Mouse (Mus musculus): Measurements from ENCODE around the gene Smtn. TPM values are rescaled to one million over a fixed set of nuclear protein-coding genes. Genes with fewer than 3 reads are reported as not detected.

Smtn gene
- polyA plus RNA-seq, 1 experiment from 2014 or later = 103 TPM

DNA sequence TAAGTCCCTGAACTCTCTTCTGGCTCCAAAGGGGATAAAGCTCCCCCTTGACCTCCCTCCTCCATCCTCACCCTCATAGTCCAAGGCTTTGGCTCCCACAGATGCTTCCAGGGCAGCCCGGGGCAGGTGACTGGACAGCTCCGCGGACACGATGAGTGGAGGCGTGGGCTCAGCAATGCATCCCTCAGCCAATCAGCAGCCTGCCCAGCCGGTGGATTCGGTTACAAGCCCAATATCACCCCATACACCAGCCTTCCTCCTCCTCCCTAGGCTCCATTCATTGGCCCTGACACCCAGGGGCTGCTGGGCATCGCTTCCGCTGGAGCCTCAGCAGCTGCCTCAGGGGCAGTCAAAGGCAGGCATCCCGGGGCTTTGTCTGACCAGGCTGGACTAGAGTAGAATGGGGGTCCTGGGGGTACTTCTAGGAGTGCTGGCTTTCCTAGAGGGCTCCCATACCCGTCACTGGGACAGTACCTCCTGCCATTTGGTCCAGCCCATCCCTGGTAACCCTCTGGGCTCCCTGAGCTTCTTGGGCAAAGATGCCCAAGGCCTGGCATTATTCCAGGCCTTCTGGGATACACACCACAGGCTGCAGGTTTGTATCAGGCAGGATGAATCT is 52.4 kb downstream of the Smtn start, which contains the start of gene Pla2g3:
Pla2g3 (plus strand) TSS at position 333 of the 619 bp plus-strand sequence.
- Histone ChIP-seq H3K9ac (ENCODE audit: low read length) (no peak within 1 kb of the TSS), H3K4me2 (replicated peaks; ENCODE audit: low read depth) (no peak within 1 kb of the TSS), H3K27ac (replicated peaks) (peak within 1 kb of the TSS; percentile 18; the same call in 1 of the 2 replicates), H3K27me3 (ENCODE audit: control insufficient read depth, insufficient read depth, low read length) (no peaks in the 10 kb centered on the region), H3K36me3 (ENCODE audit: control insufficient read depth, insufficient read depth, low read length) (no peaks in the 10 kb centered on the region), H3K4me1 (replicated peaks; ENCODE audit: control insufficient read depth, insufficient read depth) (0 out of 2 replicates have a peak, but pooled peaks cover 3% of the 10 kb centered on the region), H3K9me3 (ENCODE audit: control insufficient read depth, low read length) (no peaks in the 10 kb centered on the region), H3K4me3 (ENCODE audit: low read depth, low read length) (no peak within 1 kb of the TSS)
- TF ChIP-seq CTCF (IDR thresholded peaks at IDR 0.05; ENCODE audit: low read depth) (no peak), EP300 (optimal IDR thresholded peaks at IDR 0.05) (no peak)
- peak; percentile 32; the same call in 1 of the 2 replicates for ATAC-seq (ENCODE audit: low FRiP score, low TSS enrichment)
- WGBS = 21% methylated on average over 11 of the region's 11 CpGs
- no peak for DNase-seq (ENCODE audit: low spot score)

- H3K27ac ChIP-seq (replicated peaks) = peak overlapping the region; percentile 5; the same call in 1 of the 2 replicates
These were observed 54.1 kb downstream of the Smtn start for GRCm38 (mm10) chr11:3486349-3486748.

DNA sequence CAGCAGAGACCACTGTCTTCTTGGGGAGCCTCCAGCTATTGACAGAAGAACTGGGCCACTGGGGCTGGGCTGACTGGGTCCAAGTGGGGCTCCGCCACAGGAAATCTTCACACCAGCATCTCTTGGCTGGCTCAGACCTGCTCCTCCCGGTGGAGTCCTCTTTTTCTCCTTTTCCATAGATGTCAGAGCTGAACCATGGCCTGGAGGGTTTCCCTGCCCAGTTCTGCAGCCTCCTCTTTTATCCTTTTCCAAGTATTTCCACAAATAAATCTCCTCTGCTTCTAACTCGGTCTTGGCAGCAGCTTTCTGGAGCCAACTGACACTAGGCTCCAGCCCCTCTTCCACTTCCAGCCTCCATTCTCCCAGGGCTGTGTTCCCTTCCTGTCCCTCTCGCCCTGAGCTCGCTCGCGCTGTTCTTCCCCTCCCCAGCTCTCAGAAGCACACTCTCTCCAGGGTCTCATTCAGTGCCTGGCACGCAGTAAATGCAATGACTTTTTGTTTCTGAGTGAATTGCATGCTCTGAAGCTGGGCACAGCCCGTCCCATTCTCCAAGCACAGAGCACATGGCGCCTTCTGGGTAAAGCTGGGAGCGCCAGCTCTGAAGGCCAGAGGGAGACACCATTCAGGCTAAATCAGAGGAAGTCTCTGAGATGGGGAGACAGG is 56.3 kb downstream of the Smtn start:
- Histone ChIP-seq H3K9me3 (ENCODE audit: control insufficient read depth, low read length) (no peaks in the 10 kb centered on the region), H3K27ac (replicated peaks) (no peak overlapping the region; the same call in 1 of the 2 replicates), H3K4me2 (replicated peaks; ENCODE audit: low read depth) (no peak overlapping the region), H3K9ac (ENCODE audit: low read length) (no peak overlapping the region), H3K4me1 (replicated peaks; ENCODE audit: control insufficient read depth, insufficient read depth) (0 out of 2 replicates have a peak, but pooled peaks cover 3% of the 10 kb centered on the region), H3K27me3 (ENCODE audit: control insufficient read depth, insufficient read depth, low read length) (no peaks in the 10 kb centered on the region), H3K36me3 (ENCODE audit: control insufficient read depth, insufficient read depth, low read length) (no peaks in the 10 kb centered on the region), H3K4me3 (ENCODE audit: low read depth, low read length) (no peak overlapping the region)
- DNase-seq (ENCODE audit: low spot score) = no peak
- ATAC-seq (ENCODE audit: low FRiP score, low TSS enrichment) = no peak
- TF ChIP-seq CTCF (IDR thresholded peaks at IDR 0.05; ENCODE audit: low read depth) (no peak), EP300 (optimal IDR thresholded peaks at IDR 0.05) (no peak)
- 43% methylated on average over 11 of the region's 11 CpGs for WGBS

More at GRCm38 (mm10) chr11:3486349-3486748, 54.1 kb downstream of the Smtn start:
- H3K27me3 ChIP-seq (ENCODE audit: control insufficient read depth, insufficient read depth, low read length) = no peaks in the 10 kb centered on the region
- H3K9me3 ChIP-seq (ENCODE audit: control insufficient read depth, low read length) = no peaks in the 10 kb centered on the region
- H3K9ac ChIP-seq (ENCODE audit: low read length) = no peak overlapping the region
- 62% methylated on average over 7 of the region's 7 CpGs for WGBS
- H3K4me1 ChIP-seq (replicated peaks; ENCODE audit: control insufficient read depth, insufficient read depth) = 0 out of 2 replicates have a peak, but pooled peaks cover 3% of the 10 kb centered on the region
- no peak overlapping the region for H3K4me3 ChIP-seq (ENCODE audit: low read depth, low read length)
- ATAC-seq (ENCODE audit: low FRiP score, low TSS enrichment) (no peak), DNase-seq (ENCODE audit: low spot score) (no peak)
- H3K36me3 ChIP-seq (ENCODE audit: control insufficient read depth, insufficient read depth, low read length) = no peaks in the 10 kb centered on the region
- TF ChIP-seq CTCF (IDR thresholded peaks at IDR 0.05; ENCODE audit: low read depth) (no peak), EP300 (optimal IDR thresholded peaks at IDR 0.05) (no peak)
- no peak overlapping the region for H3K4me2 ChIP-seq (replicated peaks; ENCODE audit: low read depth)

DNA sequence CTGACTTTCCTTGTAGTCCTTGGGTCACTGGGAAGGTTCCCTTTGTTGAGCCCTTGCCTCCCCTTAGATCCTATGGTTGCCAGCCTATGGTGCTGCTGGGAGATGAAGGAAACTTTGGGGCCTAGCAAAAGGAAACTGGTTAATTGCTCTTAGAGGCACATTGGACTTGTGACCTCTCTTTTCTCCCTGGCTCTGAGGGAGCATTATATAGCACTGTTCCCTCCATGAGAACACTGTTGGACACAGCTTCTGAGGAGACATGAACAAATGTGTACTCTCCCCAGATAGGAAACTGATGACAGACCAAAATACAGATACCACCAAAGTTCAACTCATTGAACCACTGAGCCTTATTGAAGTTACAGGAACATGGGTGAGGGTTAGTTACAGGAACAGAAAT is 64.9 kb downstream of the Smtn start:
- Histone ChIP-seq H3K4me2 (replicated peaks; ENCODE audit: low read depth) (no peak overlapping the region), H3K9me3 (ENCODE audit: control insufficient read depth, low read length) (no peaks in the 10 kb centered on the region), H3K4me3 (ENCODE audit: low read depth, low read length) (no peak overlapping the region), H3K4me1 (replicated peaks; ENCODE audit: control insufficient read depth, insufficient read depth) (no peaks in the 10 kb centered on the region), H3K27ac (replicated peaks) (no peak overlapping the region), H3K9ac (ENCODE audit: low read length) (no peak overlapping the region), H3K27me3 (ENCODE audit: control insufficient read depth, insufficient read depth, low read length) (no peaks in the 10 kb centered on the region), H3K36me3 (ENCODE audit: control insufficient read depth, insufficient read depth, low read length) (no peaks in the 10 kb centered on the region)
- ATAC-seq (ENCODE audit: low FRiP score, low TSS enrichment) = no peak
- TF ChIP-seq EP300 (optimal IDR thresholded peaks at IDR 0.05) = no peak
- TF ChIP-seq CTCF (IDR thresholded peaks at IDR 0.05; ENCODE audit: low read depth) = no peak
- no peak for DNase-seq (ENCODE audit: low spot score)

- DNase-seq (ENCODE audit: low spot score) = peak; percentile 34
- Histone ChIP-seq H3K27ac (replicated peaks) (no peak overlapping the region), H3K9ac (ENCODE audit: low read length) (no peak overlapping the region), H3K4me2 (replicated peaks; ENCODE audit: low read depth) (no peak overlapping the region), H3K4me1 (replicated peaks; ENCODE audit: control insufficient read depth, insufficient read depth) (no peaks in the 10 kb centered on the region), H3K4me3 (ENCODE audit: low read depth, low read length) (no peak overlapping the region), H3K27me3 (ENCODE audit: control insufficient read depth, insufficient read depth, low read length) (no peaks in the 10 kb centered on the region), H3K36me3 (ENCODE audit: control insufficient read depth, insufficient read depth, low read length) (no peaks in the 10 kb centered on the region), H3K9me3 (ENCODE audit: control insufficient read depth, low read length) (no peaks in the 10 kb centered on the region)
- WGBS = 77% methylated on average over 7 of the region's 7 CpGs
- no peak for ATAC-seq (ENCODE audit: low FRiP score, low TSS enrichment)
- TF ChIP-seq CTCF (IDR thresholded peaks at IDR 0.05; ENCODE audit: low read depth) = peak; percentile 77
- no peak for TF ChIP-seq EP300 (optimal IDR thresholded peaks at IDR 0.05)
These were observed 65.8 kb downstream of the Smtn start for GRCm38 (mm10) chr11:3474480-3475115.

All from stomach, postnatal 0 days (tissue).